Mouse (Mus musculus): ENCODE results near the gene Camk2b.

DNA sequence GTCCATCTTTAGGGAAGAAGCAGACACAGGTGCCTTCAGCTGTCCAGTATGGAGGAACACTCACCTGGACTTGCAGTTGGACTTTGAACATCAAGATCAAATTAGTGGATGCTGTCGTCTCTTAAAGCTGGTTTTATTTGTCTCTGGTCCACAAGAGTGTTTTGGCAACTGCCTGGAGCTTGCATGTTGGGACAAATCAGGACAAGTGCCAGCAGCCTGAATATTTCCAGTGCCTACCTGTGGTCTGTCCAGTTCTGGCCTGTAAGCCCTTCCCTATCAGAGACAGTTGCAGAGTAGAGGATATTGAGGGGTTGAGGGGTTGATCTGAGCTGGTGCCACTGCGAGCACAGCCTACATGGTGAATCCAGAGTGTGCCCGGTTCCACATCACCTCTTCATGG lies 99.4 kb downstream of the Camk2b start:
- TF ChIP-seq CTCF (IDR thresholded peaks at IDR 0.05; ENCODE audit: insufficient read depth, low read depth, low read length) = no peak
- TF ChIP-seq POLR2A (IDR thresholded peaks at IDR 0.05; ENCODE audit: insufficient read depth, low read depth, low read length) = no peak
